Mouse (Mus musculus): ENCODE measurements around the gene Hist1h2bm. TPM values are rescaled to one million over a fixed set of nuclear protein-coding genes. Genes with fewer than 3 reads are reported as not detected.
"Not testable (repeated sequence)": the region's sequence is repeated elsewhere in the genome, so short reads cannot be mapped to it uniquely, and the experiment has no call there.

Gene Hist1h2bm
- polyA plus RNA-seq, 1 experiment = 3.4 TPM

- Histone ChIP-seq H3K79me2 (ENCODE audit: control insufficient read depth, insufficient read depth) (no peaks in the 10 kb centered on the region), H3K79me3 (ENCODE audit: low read depth) (no peaks in the 10 kb centered on the region)
These were observed 7.7 kb downstream of the Hist1h2bm start for GRCm38 (mm10) chr13:21729544-21729943.

GRCm38 (mm10) chr13:21733466-21733865 lies 11.6 kb downstream of the Hist1h2bm start:
- Histone ChIP-seq H3K79me3 (ENCODE audit: low read depth) (no peaks in the 10 kb centered on the region), H3ac (ENCODE audit: control insufficient read depth, insufficient read length, low read depth) (peak overlapping the region; percentile 32), H3K79me2 (ENCODE audit: control insufficient read depth, insufficient read depth) (no peaks in the 10 kb centered on the region), H3K27me3 (ENCODE audit: control insufficient read depth, insufficient read depth, insufficient read length) (no peaks in the 10 kb centered on the region), H3K36me3 (ENCODE audit: control insufficient read depth, insufficient read depth) (no peaks in the 10 kb centered on the region), H3K4me3 (ENCODE audit: insufficient read depth, poor library complexity, severe bottlenecking) (no peak overlapping the region)
- no peak for TF ChIP-seq USF1 (IDR thresholded peaks at IDR 0.05; ENCODE audit: low read depth)
- TF ChIP-seq CTCF (IDR thresholded peaks at IDR 0.05; ENCODE audit: control insufficient read depth, insufficient read depth, insufficient read length) = no peak
- no peak for TF ChIP-seq FOSL1 (IDR thresholded peaks at IDR 0.05; ENCODE audit: insufficient read depth, low read length, poor library complexity, severe bottlenecking)
- TF ChIP-seq MYOD1 (IDR thresholded peaks at IDR 0.05; ENCODE audit: control insufficient read depth, insufficient read length, low read depth) = no peak
- TF ChIP-seq MYOG (IDR thresholded peaks at IDR 0.05; ENCODE audit: control insufficient read depth, extremely low read depth, insufficient read length) = no peak
- no peak for TF ChIP-seq CEBPB (IDR thresholded peaks at IDR 0.05; ENCODE audit: low read depth)
- no peak for TF ChIP-seq MAX (IDR thresholded peaks at IDR 0.05)

More at GRCm38 (mm10) chr13:21729544-21729943, 7.7 kb downstream of the Hist1h2bm start:
- no peaks in the 10 kb centered on the region for H3K36me3 ChIP-seq (ENCODE audit: control insufficient read depth, insufficient read depth)
- H3K27me3 ChIP-seq (ENCODE audit: control insufficient read depth, insufficient read depth, insufficient read length) = no peaks in the 10 kb centered on the region
- no peak for TF ChIP-seq FOSL1 (IDR thresholded peaks at IDR 0.05; ENCODE audit: insufficient read depth, low read length, poor library complexity, severe bottlenecking)
- TF ChIP-seq CTCF (IDR thresholded peaks at IDR 0.05; ENCODE audit: control insufficient read depth, insufficient read depth, insufficient read length) = no peak
- TF ChIP-seq USF1 (IDR thresholded peaks at IDR 0.05; ENCODE audit: low read depth) = no peak
- no peak for TF ChIP-seq MYOD1 (IDR thresholded peaks at IDR 0.05; ENCODE audit: control insufficient read depth, insufficient read length, low read depth)
- TF ChIP-seq MYOG (IDR thresholded peaks at IDR 0.05; ENCODE audit: control insufficient read depth, extremely low read depth, insufficient read length) = no peak
- no peak for TF ChIP-seq CEBPB (IDR thresholded peaks at IDR 0.05; ENCODE audit: low read depth)
- no peak for TF ChIP-seq MAX (IDR thresholded peaks at IDR 0.05)
- no peak overlapping the region for H3ac ChIP-seq (ENCODE audit: control insufficient read depth, insufficient read length, low read depth)
- no peak overlapping the region for H3K4me3 ChIP-seq (ENCODE audit: insufficient read depth, poor library complexity, severe bottlenecking)

GRCm38 (mm10) chr13:21734010-21734905 lies 12.4 kb downstream of the Hist1h2bm start:
- Histone ChIP-seq H3K36me3 (ENCODE audit: control insufficient read depth, insufficient read depth) (no peaks in the 10 kb centered on the region), H3K4me3 (ENCODE audit: insufficient read depth, poor library complexity, severe bottlenecking) (peak overlapping the region; percentile 11), H3K27me3 (ENCODE audit: control insufficient read depth, insufficient read depth, insufficient read length) (no peaks in the 10 kb centered on the region), H3ac (ENCODE audit: control insufficient read depth, insufficient read length, low read depth) (peak overlapping the region; percentile 28), H3K79me2 (ENCODE audit: control insufficient read depth, insufficient read depth) (no peaks in the 10 kb centered on the region), H3K79me3 (ENCODE audit: low read depth) (no peaks in the 10 kb centered on the region)
- peak; percentile 65 for TF ChIP-seq MAX (IDR thresholded peaks at IDR 0.05)
- no peak for TF ChIP-seq USF1 (IDR thresholded peaks at IDR 0.05; ENCODE audit: low read depth)
- no peak for TF ChIP-seq CEBPB (IDR thresholded peaks at IDR 0.05; ENCODE audit: low read depth)
- no peak for TF ChIP-seq MYOG (IDR thresholded peaks at IDR 0.05; ENCODE audit: control insufficient read depth, extremely low read depth, insufficient read length)
- TF ChIP-seq CTCF (IDR thresholded peaks at IDR 0.05; ENCODE audit: control insufficient read depth, insufficient read depth, insufficient read length) = peak; percentile 51
- TF ChIP-seq FOSL1 (IDR thresholded peaks at IDR 0.05; ENCODE audit: insufficient read depth, low read length, poor library complexity, severe bottlenecking) = no peak
- no peak for TF ChIP-seq MYOD1 (IDR thresholded peaks at IDR 0.05; ENCODE audit: control insufficient read depth, insufficient read length, low read depth)

GRCm38 (mm10) chr13:21734906-21735767 lies 13.3 kb downstream of the Hist1h2bm start, which contains the start of gene Hist1h4j:
Gene Hist1h4j (plus strand): TSS chr13:21735064.
- H3K79me2 ChIP-seq (ENCODE audit: control insufficient read depth, insufficient read depth); H3K36me3 ChIP-seq (ENCODE audit: control insufficient read depth, insufficient read depth); H3K79me3 ChIP-seq (ENCODE audit: low read depth); H3K27me3 ChIP-seq (ENCODE audit: control insufficient read depth, insufficient read depth, insufficient read length): not testable (repeated sequence)
- Histone ChIP-seq H3ac (ENCODE audit: control insufficient read depth, insufficient read length, low read depth) (peak within 1 kb of the TSS; percentile 28), H3K4me3 (ENCODE audit: insufficient read depth, poor library complexity, severe bottlenecking) (peak within 1 kb of the TSS; percentile 29)

- no peak for TF ChIP-seq MAX (IDR thresholded peaks at IDR 0.05)
- H3K79me3 ChIP-seq (ENCODE audit: low read depth) = peaks cover 9% of the 10 kb centered on the region
- H3K36me3 ChIP-seq (ENCODE audit: control insufficient read depth, insufficient read depth) = peaks cover 3% of the 10 kb centered on the region
- H3K4me3 ChIP-seq (ENCODE audit: insufficient read depth, poor library complexity, severe bottlenecking) = no peak overlapping the region
- no peaks in the 10 kb centered on the region for H3K27me3 ChIP-seq (ENCODE audit: control insufficient read depth, insufficient read depth, insufficient read length)
- no peak overlapping the region for H3ac ChIP-seq (ENCODE audit: control insufficient read depth, insufficient read length, low read depth)
- H3K79me2 ChIP-seq (ENCODE audit: control insufficient read depth, insufficient read depth) = peaks cover 28% of the 10 kb centered on the region
These were observed 23.2 kb downstream of the Hist1h2bm start for GRCm38 (mm10) chr13:21745006-21745405.
